Mouse (Mus musculus): Measurements from ENCODE around the gene Serpina5.

Serpina5 gene

GRCm38 (mm10) chr12:104131041-104131440 lies 30.1 kb downstream of the Serpina5 start:
- DNase-seq: no peak

- no peak for DNase-seq
Measured at GRCm38 (mm10) chr12:104138216-104138615, 37.3 kb downstream of the Serpina5 start.

GRCm38 (mm10) chr12:104140543-104141103 lies 39.7 kb downstream of the Serpina5 start:
- DNase-seq: no peak

- DNase-seq: no peak
Measured at GRCm38 (mm10) chr12:104141506-104141905, 40.6 kb downstream of the Serpina5 start.

GRCm38 (mm10) chr12:104142427-104142826 lies 41.5 kb downstream of the Serpina5 start:
- no peak for DNase-seq

- DNase-seq: peak; percentile 28
Measured at GRCm38 (mm10) chr12:104143286-104143685, 42.4 kb downstream of the Serpina5 start.

GRCm38 (mm10) chr12:104145571-104145970 lies 44.7 kb downstream of the Serpina5 start:
- DNase-seq: no peak

- DNase-seq: no peak
Measured at GRCm38 (mm10) chr12:104151989-104152388, 51.1 kb downstream of the Serpina5 start.

GRCm38 (mm10) chr12:104153041-104153645 lies 52.2 kb downstream of the Serpina5 start:
- no peak for DNase-seq

- DNase-seq: no peak
Measured at GRCm38 (mm10) chr12:104153656-104154055, 52.7 kb downstream of the Serpina5 start, which contains the start of gene Serpina3c. TSS of gene Serpina3c (minus strand) at chr12:104153870.

Data from kidney, postnatal 14 days (tissue).